Mouse (Mus musculus) limb, embryonic 13.5 days (tissue): ENCODE results near the gene Htra2. TPM values are rescaled to one million over a fixed set of nuclear protein-coding genes. Genes with fewer than 3 reads are reported as not detected.
A peak's percentile ranks its signal among the peaks of the same experiment; 100 is the strongest.

Experiments
- ATAC-seq: fragments of 200-750 bp; cut with Nextera tagmentation; 2 replicates; pipeline ENCODE4 v1.8.0; 2017; ENCODE audit warnings: low read depth, moderate number of reproducible peaks, moderate TSS enrichment; ENCODE audit not compliant: low FRiP score
- H3K27ac ChIP-seq: fragments of 300-500 bp; sonication (generic); 2 replicates; pipeline ENCODE4 v1.5.1; 2015; ENCODE audit warnings: inconsistent platforms, mild to moderate bottlenecking, moderate library complexity
- H3K27me3 ChIP-seq: fragments of 300-500 bp; sonication (generic); 2 replicates; pipeline ENCODE4 v1.6.1; 2015; ENCODE audit warnings: mild to moderate bottlenecking, inconsistent platforms
- H3K36me3 ChIP-seq: fragments of 300-500 bp; sonication (generic); 2 replicates; pipeline ENCODE4 v1.6.1; 2015; ENCODE audit warnings: inconsistent platforms, mild to moderate bottlenecking, moderate library complexity
- H3K4me1 ChIP-seq: fragments of 300-500 bp; sonication (generic); 2 replicates; pipeline ENCODE4 v1.6.1; 2015; ENCODE audit warnings: inconsistent platforms
- H3K4me2 ChIP-seq: fragments of 300-500 bp; sonication (generic); replicated peaks from 2 replicates; pipeline ENCODE4 v1.6.1; 2015; ENCODE audit warnings: inconsistent platforms, mild to moderate bottlenecking, moderate library complexity
- H3K4me3 ChIP-seq: fragments of 300-500 bp; sonication (generic); 2 replicates; pipeline ENCODE4 v1.5.1; 2015; ENCODE audit warnings: moderate library complexity, mild to moderate bottlenecking, inconsistent platforms
- H3K9ac ChIP-seq: fragments of 300-500 bp; sonication (generic); 2 replicates; pipeline ENCODE4 v1.6.1; 2015; ENCODE audit warnings: mild to moderate bottlenecking, inconsistent platforms
- H3K9me3 ChIP-seq: fragments of 300-500 bp; sonication (generic); 2 replicates; pipeline ENCODE4 v1.6.1; 2016; ENCODE audit warnings: inconsistent platforms
- WGBS: fragments of 180-500 bp; shearing (Covaris S2); methylation state at CpG from one replicate; pipeline ENCODE4 v1.1.7; 2015; 5-methylcytosine and 5-hydroxymethylcytosine counted together
- microRNA counts: library from miRNA; unstranded; fragments of <30 nt; microRNA quantifications from one replicate; lab custom pipeline; 2016
- microRNA-seq: library from miRNA; unstranded; fragments of <30 nt; microRNA quantifications from one replicate; pipeline ENCODE4, GENCODE M21; 2016
- polyA plus RNA-seq: library from polyadenylated mRNA; unstranded; fragments of >200 nt; fragmentation: Nextera tagmentation; extraction: Ambion mirVana; gene quantifications from 2 replicates; pipeline ENCODE4 v1.2.1, GENCODE M21; 2015

Gene Htra2
- polyA plus RNA-seq, 1 experiment from 2014 or later = 78.4 TPM

DNA sequence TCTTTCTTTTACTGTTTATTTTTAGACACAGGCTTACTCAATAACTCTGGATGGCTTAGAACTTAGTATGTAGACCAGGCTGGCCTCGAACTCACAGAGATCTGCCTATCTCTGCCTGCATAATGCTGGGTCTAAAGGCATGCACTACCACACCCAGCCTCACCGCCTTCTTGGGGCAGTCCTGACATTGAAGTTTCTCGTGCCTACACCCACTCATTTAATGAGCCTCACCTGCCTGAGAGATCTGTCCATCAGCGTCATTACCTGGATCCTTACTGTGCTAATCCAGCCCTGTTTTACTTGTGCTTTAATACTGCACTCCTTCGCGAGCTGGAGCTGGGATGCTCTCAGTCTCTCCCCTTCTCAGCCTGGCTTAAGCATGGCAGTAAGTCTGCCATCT, 43.3 kb downstream of the Htra2 start:
- H3K4me3 ChIP-seq = no peak overlapping the region
- H3K9ac ChIP-seq = no peak overlapping the region
- 73% methylated on average over 6 of the region's 6 CpGs for WGBS
- H3K27ac ChIP-seq = no peak overlapping the region
- no peak for ATAC-seq
- H3K4me1 ChIP-seq = no peaks in the 10 kb centered on the region
- H3K4me2 ChIP-seq = no peak overlapping the region
- no peaks in the 10 kb centered on the region for H3K36me3 ChIP-seq
- H3K27me3 ChIP-seq = no peaks in the 10 kb centered on the region
- no peaks in the 10 kb centered on the region for H3K9me3 ChIP-seq

DNA sequence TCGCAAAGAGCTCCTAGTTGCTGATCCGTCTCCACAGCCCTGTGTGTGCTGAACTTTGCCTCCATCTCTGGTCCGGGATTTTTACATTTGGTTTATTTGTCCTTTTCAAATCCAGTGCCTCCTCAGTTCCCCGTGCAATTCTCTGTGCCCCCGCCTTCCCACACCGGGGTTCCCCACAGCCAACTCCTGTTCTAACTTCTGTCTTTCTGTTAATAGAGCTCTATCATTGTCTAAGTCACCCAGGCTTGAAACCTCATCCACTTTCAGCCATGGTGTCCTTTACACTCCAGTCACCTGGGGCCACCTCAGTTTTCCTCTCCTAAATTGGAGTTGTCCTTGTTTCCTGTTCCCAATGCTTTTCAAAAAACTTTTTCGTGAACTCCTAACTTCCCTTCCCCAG, 43.8 kb downstream of the Htra2 start:
- no peak for ATAC-seq
- Histone ChIP-seq H3K9me3 (no peaks in the 10 kb centered on the region), H3K9ac (no peak overlapping the region)

DNA sequence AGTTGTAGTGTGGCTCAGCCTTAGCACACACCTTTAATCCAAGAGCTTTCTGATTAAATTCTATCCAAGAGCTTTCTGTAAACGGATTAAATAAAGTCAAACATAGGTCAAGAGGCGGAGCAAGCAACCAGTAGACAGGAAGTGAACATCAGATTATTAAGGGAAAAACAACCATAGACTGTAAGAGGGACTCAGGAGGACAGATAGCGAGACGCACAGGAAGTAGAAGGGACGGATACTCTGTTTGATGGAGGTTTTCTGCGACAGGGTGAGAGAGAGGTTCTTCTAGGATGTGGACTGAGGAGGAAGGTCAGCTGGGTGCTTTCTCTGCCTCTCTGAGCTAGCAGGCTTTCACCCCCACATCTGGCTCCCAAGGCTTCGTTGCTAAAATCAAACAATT, 45.1 kb downstream of the Htra2 start:
- 0 out of 2 replicates have a peak, but pooled peaks cover 1% of the 10 kb centered on the region for H3K4me1 ChIP-seq
- H3K27me3 ChIP-seq = no peaks in the 10 kb centered on the region
- ATAC-seq = no peak
- no peak overlapping the region for H3K27ac ChIP-seq
- no peak overlapping the region for H3K4me3 ChIP-seq
- H3K4me2 ChIP-seq = no peak overlapping the region
- H3K36me3 ChIP-seq = no peaks in the 10 kb centered on the region
- 59% methylated on average over 7 of the region's 7 CpGs for WGBS
- H3K9ac ChIP-seq = no peak overlapping the region
- no peaks in the 10 kb centered on the region for H3K9me3 ChIP-seq

More for the DNA sequence above, 43.8 kb downstream of the Htra2 start:
- no peak overlapping the region for H3K4me2 ChIP-seq
- H3K27me3 ChIP-seq = no peaks in the 10 kb centered on the region
- H3K36me3 ChIP-seq = no peaks in the 10 kb centered on the region
- no peaks in the 10 kb centered on the region for H3K4me1 ChIP-seq
- no peak overlapping the region for H3K27ac ChIP-seq
- no peak overlapping the region for H3K4me3 ChIP-seq
- WGBS = 89% methylated on average over 7 of the region's 7 CpGs

DNA sequence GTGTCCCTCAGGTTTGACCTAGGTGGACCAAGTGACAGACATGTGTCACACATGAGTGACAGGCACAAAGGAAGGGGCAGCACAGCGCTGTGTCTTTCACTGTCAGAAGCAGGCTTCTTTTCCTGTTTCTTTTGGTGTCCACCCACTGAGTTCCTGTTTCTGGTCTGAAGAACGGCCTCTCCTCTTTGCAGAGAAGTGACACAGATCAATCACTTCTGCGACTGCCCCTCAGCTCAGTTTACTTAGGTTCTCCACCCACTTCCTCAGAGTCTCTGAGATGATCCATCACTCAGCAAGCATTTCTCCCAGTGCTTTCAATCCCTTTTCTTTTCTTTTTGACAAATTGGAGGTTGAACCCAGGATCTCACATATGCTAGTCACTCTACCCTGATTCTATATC, 46.4 kb downstream of the Htra2 start:
- Histone ChIP-seq H3K9me3 (no peaks in the 10 kb centered on the region), H3K27ac (no peak overlapping the region), H3K9ac (no peak overlapping the region), H3K4me3 (no peak overlapping the region), H3K4me1 (0 out of 2 replicates have a peak, but pooled peaks cover 4% of the 10 kb centered on the region), H3K4me2 (no peak overlapping the region), H3K27me3 (no peaks in the 10 kb centered on the region), H3K36me3 (no peaks in the 10 kb centered on the region)
- ATAC-seq = no peak
- WGBS = 47% methylated on average over 3 of the region's 3 CpGs

DNA sequence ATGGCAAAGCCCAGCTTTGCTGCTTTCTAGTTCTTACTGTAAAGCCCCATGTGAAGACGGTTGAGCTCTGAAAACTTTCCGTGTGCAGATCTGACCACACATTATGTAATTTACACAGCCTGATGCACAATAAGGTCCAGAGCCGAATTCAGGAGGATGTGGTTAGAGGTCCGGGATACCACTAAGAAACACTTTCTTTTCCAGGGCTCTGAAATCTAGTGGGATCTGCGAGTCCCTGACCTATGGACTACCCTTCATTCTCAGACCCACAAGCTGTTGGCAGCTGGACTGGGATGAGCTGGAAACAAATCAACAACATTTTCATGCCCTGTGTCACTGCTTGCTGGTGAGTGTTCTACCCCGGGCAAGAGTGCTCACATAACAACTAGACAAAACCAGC, 49.0 kb downstream of the Htra2 start:
- H3K4me1 ChIP-seq = 0 out of 2 replicates have a peak, but pooled peaks cover 4% of the 10 kb centered on the region
- no peak overlapping the region for H3K4me3 ChIP-seq
- H3K27me3 ChIP-seq = no peaks in the 10 kb centered on the region
- no peaks in the 10 kb centered on the region for H3K9me3 ChIP-seq
- no peak overlapping the region for H3K9ac ChIP-seq
- ATAC-seq = no peak
- H3K27ac ChIP-seq = no peak overlapping the region
- 80% methylated on average over 6 of the region's 6 CpGs for WGBS
- no peaks in the 10 kb centered on the region for H3K36me3 ChIP-seq
- no peak overlapping the region for H3K4me2 ChIP-seq

DNA sequence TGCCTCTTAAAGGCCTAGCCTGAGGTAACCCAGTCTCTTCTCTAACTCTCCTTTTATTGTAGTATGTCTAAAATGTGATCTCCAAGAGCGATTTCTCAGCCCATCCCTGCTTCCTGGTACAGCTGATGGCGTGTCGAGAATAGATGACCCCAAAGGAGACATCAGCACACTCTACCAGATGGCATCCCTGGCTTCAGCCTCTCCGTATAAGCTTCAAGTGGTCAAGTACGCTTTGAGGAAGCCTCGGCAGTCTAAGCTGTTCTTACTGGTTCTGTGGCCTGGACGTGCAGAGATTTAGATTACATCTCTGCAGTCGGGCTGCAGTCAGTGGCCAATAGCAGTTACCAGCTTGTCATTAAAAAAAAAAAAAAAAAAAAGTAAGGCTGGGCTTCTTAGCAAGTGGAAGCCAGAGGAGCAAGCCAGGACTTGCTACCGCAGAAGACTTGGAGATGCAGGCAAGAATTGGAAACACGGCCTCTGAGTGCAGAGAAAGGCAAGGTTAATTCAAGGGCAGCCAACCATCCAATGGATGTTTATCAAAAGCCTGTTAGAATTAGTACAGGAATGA, 49.5 kb downstream of the Htra2 start:
- no peak for ATAC-seq
- H3K36me3 ChIP-seq = no peaks in the 10 kb centered on the region
- H3K4me3 ChIP-seq = no peak overlapping the region
- 73% methylated on average over 10 of the region's 10 CpGs for WGBS
- no peaks in the 10 kb centered on the region for H3K27me3 ChIP-seq
- H3K9ac ChIP-seq = no peak overlapping the region
- no peaks in the 10 kb centered on the region for H3K9me3 ChIP-seq
- H3K4me2 ChIP-seq = no peak overlapping the region
- H3K4me1 ChIP-seq = 0 out of 2 replicates have a peak, but pooled peaks cover 4% of the 10 kb centered on the region
- no peak overlapping the region for H3K27ac ChIP-seq

DNA sequence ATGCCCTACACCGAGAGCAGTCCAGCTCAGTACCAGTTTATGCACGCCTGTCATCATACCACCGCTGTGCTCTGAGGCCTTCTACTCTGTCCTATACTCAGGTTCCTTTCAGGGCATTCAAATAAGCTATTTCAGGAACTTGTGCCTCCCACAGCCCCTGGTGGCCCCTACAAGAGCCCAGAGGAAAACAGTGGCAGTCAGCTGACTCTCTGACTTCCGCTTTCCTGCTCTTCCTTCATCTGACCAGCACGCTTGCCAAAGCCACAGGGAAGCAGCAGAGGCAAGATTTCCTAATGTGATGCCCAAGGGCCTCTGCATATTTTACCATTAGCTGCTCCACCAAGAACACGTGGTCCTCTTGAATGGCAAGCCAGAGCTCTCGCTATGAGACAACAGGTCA, 50.2 kb downstream of the Htra2 start:
- Histone ChIP-seq H3K27me3 (no peaks in the 10 kb centered on the region), H3K4me2 (no peak overlapping the region), H3K36me3 (no peaks in the 10 kb centered on the region), H3K4me3 (no peak overlapping the region), H3K9ac (0 out of 2 replicates have a peak overlapping the region, but pooled peaks have one; percentile 15), H3K27ac (no peak overlapping the region), H3K4me1 (0 out of 2 replicates have a peak, but pooled peaks cover 4% of the 10 kb centered on the region), H3K9me3 (no peaks in the 10 kb centered on the region)
- no peak for ATAC-seq
- 60% methylated on average over 7 of the region's 7 CpGs for WGBS

DNA sequence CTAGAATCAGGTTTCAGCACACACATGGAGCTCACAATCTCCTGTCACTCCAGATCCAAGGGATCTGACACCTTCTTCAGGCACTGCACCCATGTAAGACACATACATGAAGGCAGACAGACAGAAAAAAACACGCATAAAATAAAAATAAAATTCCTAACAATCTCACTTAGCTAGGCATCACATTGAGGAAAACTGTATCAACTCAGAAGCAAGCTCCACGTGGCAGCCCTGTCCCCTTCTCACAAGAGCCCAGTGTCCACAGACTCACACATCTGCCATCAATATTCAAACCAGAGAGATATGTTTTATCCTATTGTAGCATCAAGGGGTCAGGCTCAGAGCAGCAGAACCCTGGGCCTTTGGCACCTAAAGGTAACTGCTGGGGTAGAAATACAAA, 50.8 kb downstream of the Htra2 start:
- Histone ChIP-seq H3K4me3 (no peak overlapping the region), H3K27me3 (no peaks in the 10 kb centered on the region), H3K9ac (no peak overlapping the region), H3K4me2 (no peak overlapping the region), H3K4me1 (0 out of 2 replicates have a peak, but pooled peaks cover 4% of the 10 kb centered on the region), H3K36me3 (no peaks in the 10 kb centered on the region), H3K27ac (no peak overlapping the region), H3K9me3 (no peaks in the 10 kb centered on the region)
- no peak for ATAC-seq
- 76% methylated on average over 2 of the region's 2 CpGs for WGBS

DNA sequence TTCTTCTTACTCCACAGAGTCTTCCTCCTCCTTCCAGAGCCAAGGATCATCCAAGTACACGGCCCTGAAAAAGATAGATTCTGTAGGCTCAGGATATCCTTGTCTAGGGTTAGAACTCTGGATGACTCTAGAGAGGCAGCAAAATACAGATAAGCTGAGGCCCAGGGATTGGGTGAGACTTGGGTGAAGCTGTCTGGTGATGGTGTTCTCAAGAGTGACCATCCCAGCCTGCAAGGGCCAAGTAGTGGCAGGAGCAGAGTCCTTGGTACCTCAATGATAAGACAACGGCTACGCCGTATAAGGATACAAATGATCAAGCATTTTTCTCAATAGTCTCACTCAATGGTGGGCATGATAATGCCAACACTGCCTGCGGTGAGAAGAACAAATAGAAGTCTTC, 51.2 kb downstream of the Htra2 start:
- Histone ChIP-seq H3K9me3 (no peaks in the 10 kb centered on the region), H3K4me3 (no peak overlapping the region), H3K36me3 (no peaks in the 10 kb centered on the region), H3K27ac (no peak overlapping the region), H3K4me1 (0 out of 2 replicates have a peak, but pooled peaks cover 4% of the 10 kb centered on the region), H3K9ac (no peak overlapping the region), H3K4me2 (no peak overlapping the region), H3K27me3 (no peaks in the 10 kb centered on the region)
- WGBS = 92% methylated on average over 5 of the region's 5 CpGs
- ATAC-seq = no peak

DNA sequence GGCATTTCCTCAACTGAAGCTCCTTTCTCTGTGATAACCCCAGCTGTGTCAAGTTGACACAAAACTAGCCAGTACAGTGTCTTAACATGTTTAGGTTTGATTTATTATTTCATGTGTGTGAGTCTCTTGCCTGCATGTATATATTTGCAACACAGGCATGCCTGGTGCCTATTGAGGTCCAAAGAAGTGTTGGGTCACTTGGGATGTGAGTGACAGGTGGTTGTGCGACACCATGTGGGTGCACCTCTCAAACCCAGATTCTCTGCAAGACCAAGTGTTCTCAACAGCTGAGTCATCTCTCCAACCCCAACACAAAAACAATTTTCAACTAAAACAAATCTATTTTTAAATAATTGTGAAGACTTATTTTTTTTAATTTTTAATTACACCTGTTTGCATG, 52.0 kb downstream of the Htra2 start:
- Histone ChIP-seq H3K27ac (no peak overlapping the region), H3K9ac (no peak overlapping the region), H3K4me2 (no peak overlapping the region), H3K4me1 (0 out of 2 replicates have a peak, but pooled peaks cover 4% of the 10 kb centered on the region), H3K9me3 (no peaks in the 10 kb centered on the region), H3K4me3 (no peak overlapping the region), H3K27me3 (no peaks in the 10 kb centered on the region), H3K36me3 (no peaks in the 10 kb centered on the region)
- no peak for ATAC-seq
- WGBS = 85% methylated on average over 1 of the region's 1 CpGs

MicroRNA genes within 50 kb of the gene (microRNA counts, 519-probe panel; counts per million panel counts)
- microRNA mmu-miR-3470a+mmu-miR-3470b (lab: Ali Mortazavi, UCI) = not detected

Small RNA genes lying within 50 kb of the gene (microRNA-seq; reads per million reads assigned to microRNA genes)
- not detected for gene Mir3470a
- not detected for gene Mir7040

Other genes starting within 250 kb of the Htra2 start
- 3.1 and 4.5 TPM in 2 replicates for gene Sema4f, start 115.5 kb downstream of the Htra2 start, polyA plus RNA-seq
- 0.34 and 0.65 TPM in 2 replicates for gene M1ap, start 108.4 kb downstream of the Htra2 start, polyA plus RNA-seq
- 16.2 and 16.5 TPM in 2 replicates for gene Dok1, start 21.8 kb downstream of the Htra2 start, polyA plus RNA-seq
- gene Loxl3, start 21.1 kb downstream of the Htra2 start, polyA plus RNA-seq = 34.4 and 36.3 TPM in 2 replicates
- 168 and 181 TPM in 2 replicates for gene Aup1, start 752 bp downstream of the Htra2 start, polyA plus RNA-seq
- gene Dqx1, start 2.6 kb upstream of the Htra2 start, polyA plus RNA-seq = 0.64 and 0.87 TPM in 2 replicates
- gene Tlx2, start 15.0 kb upstream of the Htra2 start, polyA plus RNA-seq = not detected in 2 replicates
- 40.3 and 41.3 TPM in 2 replicates for gene Pcgf1, start 22.6 kb upstream of the Htra2 start, polyA plus RNA-seq
- gene Lbx2, start 31.1 kb upstream of the Htra2 start, polyA plus RNA-seq = 0.81 and 0.91 TPM in 2 replicates
- 1.6 and 3.6 TPM in 2 replicates for gene Ccdc142, start 46.3 kb upstream of the Htra2 start, polyA plus RNA-seq
- gene Gm42688, start 46.3 kb upstream of the Htra2 start, polyA plus RNA-seq = 2.8 and 3.1 TPM in 2 replicates
- gene Mrpl53, start 53.8 kb upstream of the Htra2 start, polyA plus RNA-seq = 134 and 138 TPM in 2 replicates
- 42.7 and 45.4 TPM in 2 replicates for gene Mogs, start 60.2 kb upstream of the Htra2 start, polyA plus RNA-seq
- gene Wbp1, start 66.3 kb upstream of the Htra2 start, polyA plus RNA-seq = 161 and 169 TPM in 2 replicates
- gene Ino80b, start 70.2 kb upstream of the Htra2 start, polyA plus RNA-seq = 12.4 and 12.8 TPM in 2 replicates
- 64.7 and 74.1 TPM in 2 replicates for gene Rtkn, start 80.2 kb upstream of the Htra2 start, polyA plus RNA-seq
- 6.9 and 7.4 TPM in 2 replicates for gene Wdr54, start 101.1 kb upstream of the Htra2 start, polyA plus RNA-seq
- gene 1700003E16Rik, start 101.1 kb upstream of the Htra2 start, polyA plus RNA-seq = 3.7 and 3.8 TPM in 2 replicates
- 88.9 and 90.3 TPM in 2 replicates for gene Dctn1, start 110.6 kb upstream of the Htra2 start, polyA plus RNA-seq
- gene Slc4a5, start 164.6 kb upstream of the Htra2 start, polyA plus RNA-seq = 0.10 and 0.20 TPM in 2 replicates